Mouse (Mus musculus) adrenal gland, postnatal 25 days (tissue): ENCODE measurements around the gene Fcrlb. TPM values are rescaled to one million over a fixed set of nuclear protein-coding genes. Genes with fewer than 3 reads are reported as not detected.
"Not testable (repeated sequence)": the region's sequence is repeated elsewhere in the genome, so short reads cannot be mapped to it uniquely, and the experiment has no call there.

Experiments used
- DNase-seq: peaks from one replicate; pipeline ENCODE4 v3.0.0; 2021; ENCODE audit warnings: mixed read lengths
- long read RNA-seq: library from polyadenylated mRNA; stranded (forward); transcript quantifications from one replicate; pipeline ENCODE4 v2.0.0, GENCODE M21; 2021
- total RNA-seq: library from RNA; stranded (reverse); gene quantifications from 2 replicates; pipeline ENCODE4 v1.2.3, GENCODE M21; 2021

Fcrlb gene
- not detected in 2 replicates for total RNA-seq
- long read RNA-seq = 0 reads

DNA sequence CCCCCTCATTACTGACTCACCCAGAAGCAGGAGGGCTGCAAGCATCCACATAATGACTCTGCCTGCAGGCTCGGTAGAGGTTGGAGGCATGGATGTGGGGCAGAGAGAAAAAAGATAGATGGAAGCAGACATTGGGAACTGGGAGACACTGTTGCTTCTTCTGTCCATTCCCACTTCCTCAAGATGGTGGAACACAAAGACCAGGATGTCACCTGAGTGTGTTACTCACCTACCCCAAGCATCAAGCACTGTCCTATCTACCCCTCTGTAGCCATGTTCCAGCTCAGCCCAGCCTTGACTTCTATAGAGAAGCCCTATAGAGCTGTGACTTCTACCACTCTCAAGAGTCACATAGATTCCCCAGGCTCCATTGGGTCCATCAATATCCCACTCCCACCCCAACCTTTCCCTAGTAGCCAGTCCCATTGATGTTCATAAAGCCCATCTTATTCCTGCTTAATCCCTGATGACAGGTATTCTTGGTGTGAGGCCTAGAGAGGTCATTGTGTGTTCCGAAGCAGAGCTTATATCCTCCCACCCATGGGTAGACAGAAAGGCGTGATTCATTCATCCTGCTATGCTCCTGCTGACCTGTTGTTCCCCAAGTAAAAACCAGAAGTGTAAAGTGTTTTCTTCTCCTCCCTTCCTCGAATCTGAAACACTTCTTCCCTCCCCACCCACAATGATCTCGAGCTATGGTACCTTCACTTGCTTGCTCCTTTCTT, at the start of gene Fcrlb:
TSS of gene Fcrlb (minus strand) at position 51 of the 725 bp plus-strand sequence.
- DNase-seq = no peak

DNA sequence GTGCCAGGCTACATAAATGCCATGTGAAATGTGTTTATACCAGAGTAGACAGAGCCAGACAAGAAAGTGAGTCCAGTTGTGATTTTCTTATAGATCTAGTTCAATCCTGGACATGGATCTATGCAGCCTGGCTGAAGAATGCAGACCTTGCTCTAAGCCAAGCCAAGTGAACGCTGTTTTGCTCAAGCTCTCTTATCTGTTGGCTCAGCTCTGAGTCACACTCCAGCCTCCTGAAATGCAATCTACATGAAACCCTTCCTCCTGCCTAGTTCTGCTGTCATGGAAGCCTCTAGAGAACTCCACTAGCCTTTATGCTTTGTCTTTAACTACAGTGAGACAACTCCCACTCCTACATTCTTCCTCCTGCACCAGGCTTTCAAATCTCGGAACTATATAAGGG, 49.6 kb upstream of the Fcrlb start:
- DNase-seq = peak; percentile 19

DNA sequence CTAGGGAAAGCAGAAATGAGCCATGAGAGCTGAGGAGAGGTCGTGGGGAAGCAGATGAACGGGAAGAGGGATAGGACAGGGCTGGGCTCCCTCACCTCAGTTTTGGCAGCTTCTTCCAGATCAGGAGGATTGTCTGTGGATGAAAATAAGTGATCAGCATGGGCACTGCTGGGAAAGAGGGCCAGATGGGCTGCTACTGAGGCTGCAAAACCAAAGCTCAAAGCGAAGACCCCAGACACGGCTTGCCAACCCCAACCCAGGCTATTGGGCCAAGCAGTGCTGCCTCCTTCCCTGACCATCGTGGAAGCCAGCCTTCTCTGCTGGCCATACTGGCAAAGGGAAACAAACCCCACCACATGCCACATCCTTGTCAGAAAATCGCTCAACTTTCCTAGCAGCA, 48.4 kb upstream of the Fcrlb start:
- no peak for DNase-seq

- no peak for DNase-seq
These were observed 47.0 kb upstream of the Fcrlb start for GRCm38 (mm10) chr1:170959791-170960190.

- DNase-seq = no peak
These were observed 45.5 kb upstream of the Fcrlb start for GRCm38 (mm10) chr1:170958225-170958624.

DNA sequence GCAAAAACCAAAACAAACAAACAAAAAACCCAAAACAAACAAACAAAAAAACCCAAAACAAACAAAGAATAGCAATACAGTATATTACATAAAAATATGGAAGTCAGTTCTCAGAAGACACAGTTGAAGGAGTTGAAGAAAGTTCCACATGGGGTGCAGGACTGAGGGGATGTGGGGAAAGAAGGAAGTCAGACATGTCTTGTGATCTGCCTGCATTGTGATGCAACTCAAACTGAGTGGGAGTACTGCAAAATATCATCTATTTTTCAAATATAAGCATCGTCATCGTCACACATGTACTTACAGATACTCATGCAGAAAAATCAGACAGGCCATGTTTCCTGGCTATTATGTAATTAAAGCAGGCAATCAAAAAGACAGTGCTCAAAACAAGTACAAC, 40.5 kb upstream of the Fcrlb start:
- no peak for DNase-seq

- DNase-seq = no peak
These were observed 38.0 kb upstream of the Fcrlb start for GRCm38 (mm10) chr1:170950772-170951171.

GRCm38 (mm10) chr1:170944908-170945307, 32.2 kb upstream of the Fcrlb start:
- DNase-seq = not testable (repeated sequence)

DNA sequence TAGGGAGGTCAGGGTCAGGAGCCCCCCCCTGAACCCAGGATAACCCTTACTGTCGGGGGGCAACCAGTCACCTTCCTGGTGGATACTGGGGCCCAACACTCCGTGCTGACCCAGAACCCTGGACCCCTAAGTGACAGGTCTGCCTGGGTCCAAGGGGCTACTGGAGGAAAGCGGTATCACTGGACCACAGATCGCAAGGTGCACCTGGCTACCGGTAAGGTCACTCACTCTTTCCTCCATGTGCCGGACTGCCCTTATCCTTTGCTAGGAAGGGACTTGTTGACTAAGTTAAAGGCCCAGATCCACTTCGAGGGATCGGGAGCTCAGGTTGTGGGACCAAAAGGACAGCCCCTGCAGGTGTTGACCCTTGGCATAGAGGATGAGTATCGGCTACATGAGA, 31.4 kb upstream of the Fcrlb start:
- not testable (repeated sequence) for DNase-seq

DNA sequence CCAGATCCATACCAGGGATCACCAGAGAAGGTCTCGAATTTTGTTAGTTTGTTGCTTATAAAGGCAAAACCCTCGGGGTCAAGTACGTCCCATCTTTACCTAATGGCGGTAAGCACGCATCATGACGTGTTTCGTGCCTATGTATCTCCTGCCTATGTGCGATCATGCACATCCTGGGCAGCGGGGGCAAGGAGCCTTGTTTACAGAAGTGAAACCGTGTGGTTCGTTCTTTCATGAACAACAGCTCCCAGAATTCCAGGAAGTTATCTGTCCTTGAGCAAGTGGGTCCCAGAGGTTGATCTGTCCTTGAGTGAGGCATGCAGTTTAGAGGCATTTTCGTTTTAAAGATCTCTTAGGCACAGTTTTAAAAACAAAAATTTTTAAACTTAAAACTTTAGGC, 26.5 kb upstream of the Fcrlb start:
- DNase-seq = peak; percentile 8

DNA sequence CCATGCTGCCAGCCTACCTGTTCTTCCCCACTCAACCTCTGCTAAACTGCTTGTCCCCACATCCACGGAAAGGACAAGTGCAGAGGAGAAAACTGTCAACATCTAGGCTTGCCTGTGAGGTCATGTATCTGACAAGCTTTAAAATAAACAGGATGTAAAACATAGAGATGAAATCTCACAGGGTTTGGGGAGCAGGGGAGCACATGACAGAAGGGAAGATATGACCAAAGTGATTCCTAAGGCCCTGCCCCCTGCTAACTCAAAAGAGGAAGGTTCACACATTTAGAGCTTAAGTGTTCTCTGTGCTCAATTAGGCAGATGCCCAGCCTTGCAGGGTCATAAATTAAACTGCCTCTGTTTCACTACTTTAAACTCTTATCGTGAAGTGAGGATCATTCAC, 21.6 kb upstream of the Fcrlb start:
- DNase-seq = no peak

- DNase-seq = no peak
These were observed 21.2 kb upstream of the Fcrlb start for GRCm38 (mm10) chr1:170933940-170934339.

- DNase-seq = no peak
These were observed 20.7 kb upstream of the Fcrlb start for GRCm38 (mm10) chr1:170933386-170933920.

DNA sequence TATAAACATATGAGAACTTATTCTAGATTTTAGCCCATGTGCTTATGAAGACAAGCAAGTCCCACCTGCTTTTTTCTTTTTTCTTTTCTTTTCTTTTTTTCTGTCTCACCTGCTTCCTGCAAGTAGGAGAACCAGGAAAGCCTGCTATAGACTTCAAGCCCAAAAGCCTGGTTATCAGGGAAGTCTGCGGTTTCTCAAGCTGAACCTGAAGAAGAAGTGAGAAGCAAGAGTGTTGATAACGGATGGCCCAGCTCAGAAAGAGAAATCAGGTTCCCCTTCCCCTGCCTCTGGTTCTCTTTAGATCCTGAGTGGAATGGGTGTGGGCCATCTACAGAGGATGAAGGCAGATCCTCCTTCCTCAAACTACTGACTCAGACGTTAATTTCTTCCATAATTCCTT, 19.3 kb upstream of the Fcrlb start:
- no peak for DNase-seq

- no peak for DNase-seq
These were observed 16.5 kb upstream of the Fcrlb start for GRCm38 (mm10) chr1:170929245-170929644.

DNA sequence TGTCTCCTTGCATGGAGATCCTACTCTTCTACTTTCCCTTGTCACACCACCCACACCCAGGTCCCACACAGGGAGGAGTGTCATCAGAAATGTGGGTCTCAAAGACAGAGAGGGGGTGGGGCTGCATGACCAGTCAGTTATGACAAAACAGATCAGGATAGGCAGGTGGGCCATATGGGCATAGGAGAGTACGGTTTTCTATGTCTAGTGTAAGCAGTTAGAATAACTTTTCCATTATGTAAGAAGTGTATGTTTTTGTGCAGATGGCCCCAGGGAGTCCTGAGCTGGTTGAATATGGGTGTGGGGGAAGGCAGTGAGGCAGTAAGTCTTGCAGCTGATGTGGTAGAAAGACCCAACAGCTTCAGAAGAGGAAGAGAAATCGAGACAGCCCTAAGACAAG, 15.7 kb upstream of the Fcrlb start:
- DNase-seq = no peak

GRCm38 (mm10) chr1:170927378-170927777, 14.6 kb upstream of the Fcrlb start, which contains the start of gene Fcrla:
Fcrla (minus strand) TSS chr1:170927583.
- no peak for DNase-seq

- DNase-seq = no peak
These were observed 14.2 kb upstream of the Fcrlb start for GRCm38 (mm10) chr1:170926941-170927340.

GRCm38 (mm10) chr1:170924485-170924884, 11.7 kb upstream of the Fcrlb start:
- no peak for DNase-seq

- no peak for DNase-seq
These were observed 6.6 kb upstream of the Fcrlb start for GRCm38 (mm10) chr1:170919308-170919707.

DNA sequence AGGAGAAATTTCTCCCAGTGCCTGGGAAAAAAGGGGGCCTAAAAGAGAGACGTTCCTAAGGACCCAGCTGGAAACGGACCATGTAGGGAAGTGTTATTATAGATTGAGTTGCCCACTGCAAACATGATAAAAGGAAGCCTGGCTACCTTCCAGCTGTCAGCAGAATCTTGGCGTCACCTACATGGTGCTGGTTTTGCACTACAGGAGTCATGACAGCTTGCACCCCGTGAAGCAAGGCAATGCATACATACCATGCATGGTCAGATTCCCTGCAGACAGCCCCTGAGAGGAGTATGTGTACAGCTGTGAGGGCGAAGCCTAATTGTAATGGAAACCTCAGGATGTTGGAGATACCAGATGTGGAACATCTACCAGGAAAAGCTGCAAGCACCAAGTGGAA, 2.9 kb upstream of the Fcrlb start:
- no peak for DNase-seq

DNA sequence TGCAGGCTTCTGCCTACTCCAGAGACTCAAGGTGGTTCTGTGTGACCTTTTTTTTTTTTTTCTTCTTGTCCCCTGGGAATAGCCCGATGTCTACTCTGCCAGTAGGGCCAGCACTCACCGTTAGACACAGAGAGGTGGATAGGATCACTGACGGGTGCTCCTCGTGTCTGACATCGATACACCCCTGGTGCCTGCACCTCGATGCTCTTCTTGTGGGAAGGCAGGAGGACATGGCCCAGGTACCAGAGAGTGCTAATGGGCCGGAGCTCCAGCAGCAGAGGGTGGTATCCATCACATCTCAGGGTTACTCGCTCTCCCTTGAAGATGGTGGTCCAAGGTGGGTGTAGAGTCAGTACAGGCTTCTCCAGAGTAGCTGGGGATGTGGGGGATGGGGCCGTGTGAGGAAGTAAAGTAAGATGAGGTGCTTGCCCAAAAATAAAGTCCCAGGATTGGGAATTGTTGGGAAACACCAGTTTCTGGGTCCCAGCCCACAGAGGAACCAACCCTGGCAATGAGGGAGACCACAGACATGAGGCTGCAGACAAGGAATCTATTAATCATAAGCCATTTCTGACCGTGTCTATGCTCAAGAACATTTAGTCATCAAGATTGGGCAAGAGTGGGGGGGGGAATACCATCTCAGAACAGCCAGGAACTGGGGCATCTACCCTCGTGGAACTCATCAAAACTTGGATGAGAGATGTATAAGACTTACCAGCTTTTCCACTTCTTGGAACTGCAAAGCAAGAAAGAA, 657 bp downstream of the Fcrlb start:
- DNase-seq = no peak

DNA sequence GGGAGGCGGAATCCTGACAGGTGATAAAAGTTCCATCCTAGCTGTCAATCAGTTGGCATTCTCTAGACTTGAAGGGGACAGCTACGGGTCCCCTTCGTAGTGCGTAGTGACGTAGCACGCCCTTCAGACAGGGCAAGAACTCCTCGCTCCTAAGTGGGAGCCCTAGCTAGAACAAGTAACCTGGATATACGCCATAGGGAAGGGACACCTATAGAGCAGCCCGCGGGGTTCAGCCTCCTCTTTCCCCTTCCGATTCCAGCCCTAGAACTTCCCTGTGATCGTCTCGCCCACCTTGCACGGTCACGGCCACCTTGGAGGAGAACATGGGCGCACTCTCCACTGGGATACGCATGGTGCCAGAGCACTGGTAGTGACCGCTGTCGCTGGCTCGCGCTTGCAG, 4.4 kb downstream of the Fcrlb start:
- DNase-seq = no peak
